Mouse (Mus musculus): ENCODE measurements at regions not wholly inside any gene's neighbourhood (a gene's known extent, or its start where the extent isn't known, plus 50 kb on each side); places are given as distances from the start of the nearest gene placed in this dataset.

- no peak for ATAC-seq
Measured at GRCm38 (mm10) chr6:143633710-143634109, 466.7 kb downstream of the Etnk1 start.

GRCm38 (mm10) chr6:143634334-143634733, 467.3 kb downstream of the Etnk1 start:
- ATAC-seq, result no peak

GRCm38 (mm10) chr6:143635043-143635442, 468.0 kb downstream of the Etnk1 start:
- no peak for ATAC-seq

- ATAC-seq, result no peak
Measured at GRCm38 (mm10) chr6:143640652-143641051, 473.6 kb downstream of the Etnk1 start.

- ATAC-seq, result no peak
Measured at GRCm38 (mm10) chr6:143642052-143642451, 475.0 kb downstream of the Etnk1 start.

GRCm38 (mm10) chr6:143645989-143646388, 479.0 kb downstream of the Etnk1 start:
- ATAC-seq, result no peak

- no peak for ATAC-seq
Measured at GRCm38 (mm10) chr6:143648501-143648900, 481.5 kb downstream of the Etnk1 start.

- no peak for ATAC-seq
Measured at GRCm38 (mm10) chr6:143656576-143656975, 489.6 kb downstream of the Etnk1 start.

- ATAC-seq, result no peak
Measured at GRCm38 (mm10) chr6:143660837-143661236, 493.8 kb downstream of the Etnk1 start.

GRCm38 (mm10) chr6:143663306-143663705, 496.3 kb downstream of the Etnk1 start:
- ATAC-seq, result no peak

GRCm38 (mm10) chr6:143665374-143665773, 498.4 kb downstream of the Etnk1 start:
- no peak for ATAC-seq

- ATAC-seq, result no peak
Measured at GRCm38 (mm10) chr6:143668551-143668950, 501.5 kb downstream of the Etnk1 start.

- ATAC-seq, result no peak
Measured at GRCm38 (mm10) chr6:143669446-143670130, 502.6 kb downstream of the Etnk1 start.

GRCm38 (mm10) chr6:143690131-143690530, 523.1 kb downstream of the Etnk1 start:
- ATAC-seq, result no peak

- no peak for ATAC-seq
Measured at GRCm38 (mm10) chr6:143690866-143691265, 523.8 kb downstream of the Etnk1 start.

GRCm38 (mm10) chr6:143697997-143698396, 531.0 kb downstream of the Etnk1 start:
- ATAC-seq, result no peak

GRCm38 (mm10) chr6:143703984-143704383, 537.0 kb downstream of the Etnk1 start:
- ATAC-seq, result no peak

- no peak for ATAC-seq
Measured at GRCm38 (mm10) chr6:143706451-143706850, 539.4 kb downstream of the Etnk1 start.

- no peak for ATAC-seq
Measured at GRCm38 (mm10) chr6:143714461-143714860, 547.4 kb downstream of the Etnk1 start.

GRCm38 (mm10) chr6:143750074-143750473, 583.1 kb downstream of the Etnk1 start:
- no peak for ATAC-seq

GRCm38 (mm10) chr6:143751076-143752070, 584.4 kb downstream of the Etnk1 start:
- ATAC-seq, result peak; percentile 97

GRCm38 (mm10) chr6:143757462-143757861, 590.4 kb downstream of the Etnk1 start:
- ATAC-seq, result no peak

GRCm38 (mm10) chr6:143768115-143768514, 601.1 kb downstream of the Etnk1 start:
- no peak for ATAC-seq

Data from inflammation-experienced regulatory T-cells, adult 6 months (primary cell).